Mouse (Mus musculus) bone marrow macrophage, adult 2 months (primary cell): Measurements from ENCODE around the gene Rpl9.

Source experiments
- CTCF ChIP-seq: IDR thresholded peaks from 2 replicates; pipeline ENCODE4 v1.5.1; 2012; ENCODE audit warnings: low read depth, mild to moderate bottlenecking, low read length, moderate library complexity
- POLR2A ChIP-seq: IDR thresholded peaks from 2 replicates; pipeline ENCODE4 v1.6.1; 2012; ENCODE audit warnings: mild to moderate bottlenecking, low read depth, low read length, borderline replicate concordance

- no peak for TF ChIP-seq CTCF
- TF ChIP-seq POLR2A = no peak
Observed at GRCm38 (mm10) chr5:65428321-65428720, 37.1 kb upstream of the Rpl9 start.
